Mouse (Mus musculus): ENCODE measurements around the gene Ggta1. TPM values are rescaled to one million over a fixed set of nuclear protein-coding genes. Genes with fewer than 3 reads are reported as not detected.

The Ggta1 gene
- total RNA-seq, 4 experiments from 2014 or later, result 8.8 to 14.1 (median 10.8) TPM

DNA sequence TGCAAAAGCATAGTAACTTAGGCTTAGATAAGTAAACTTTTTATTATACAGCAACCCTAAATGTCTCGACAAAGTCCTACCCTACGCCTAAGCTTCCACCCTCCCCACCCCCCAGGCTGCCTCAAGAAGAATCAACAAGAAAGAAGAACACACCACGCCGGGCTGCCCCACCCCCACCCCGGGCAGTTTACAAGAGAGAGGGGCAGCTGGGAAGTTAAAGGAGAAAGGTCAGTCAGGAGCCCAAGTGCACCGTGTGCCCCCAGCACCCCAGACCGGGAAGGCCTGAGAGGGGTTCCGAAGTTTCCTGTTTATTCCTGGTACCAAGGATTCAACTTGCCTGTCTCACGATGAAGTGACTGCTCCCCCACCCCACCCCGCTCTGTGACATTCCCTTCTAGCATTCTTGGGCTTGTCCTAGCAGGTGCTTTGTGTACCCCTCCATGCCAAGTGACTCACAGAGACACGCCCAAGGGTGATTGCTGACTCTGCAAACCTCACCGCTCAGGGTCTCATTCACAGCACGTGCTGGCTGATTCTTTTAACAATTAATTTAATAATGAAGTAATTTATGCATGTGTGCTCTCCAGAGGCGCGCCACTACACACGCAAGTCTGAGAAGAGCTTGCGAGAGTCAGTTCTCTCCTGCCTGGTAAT lies 27.6 kb upstream of the Ggta1 start:
- no peak for DNase-seq

DNA sequence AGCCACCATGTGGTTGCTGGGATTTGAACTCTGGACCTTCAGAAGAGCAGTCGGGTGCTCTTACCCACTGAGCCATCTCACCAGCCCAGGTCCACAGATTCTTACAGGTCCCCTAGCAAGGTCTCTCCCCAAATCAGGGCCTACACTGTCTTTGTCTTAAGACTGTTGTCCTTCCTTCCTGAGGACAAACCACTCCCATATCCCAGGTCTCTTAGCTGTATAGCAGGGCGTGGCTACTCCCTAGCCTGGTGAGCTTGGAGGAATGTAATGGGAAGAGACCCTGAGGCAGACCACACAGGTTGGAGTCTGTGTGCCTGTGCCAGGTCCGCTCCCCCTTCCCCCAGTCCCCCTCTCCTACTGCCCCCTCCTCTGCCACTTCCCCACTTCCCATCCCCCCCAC lies 24.7 kb upstream of the Ggta1 start:
- DNase-seq, result no peak

- no peak for DNase-seq
Measured at GRCm38 (mm10) chr2:35486981-35487655, 24.1 kb upstream of the Ggta1 start.

DNA sequence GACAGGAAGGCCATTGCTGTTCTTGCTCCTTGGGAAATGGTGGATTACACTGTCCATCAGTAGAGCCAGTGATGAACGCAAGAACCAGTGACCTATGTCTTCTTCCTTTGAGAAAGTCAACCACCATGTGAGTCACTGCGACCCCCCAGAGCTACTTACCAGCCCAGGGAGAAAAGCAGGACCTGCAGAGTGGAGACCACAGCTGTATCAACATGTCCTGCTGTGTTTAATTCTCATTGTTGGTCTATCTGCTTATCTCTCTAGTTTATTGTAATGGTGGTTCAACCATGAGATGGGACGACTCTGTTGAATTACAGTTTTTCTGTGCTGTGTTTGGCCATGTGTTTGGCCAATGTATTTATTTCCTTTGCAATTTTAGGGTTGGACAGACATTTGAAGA lies 21.1 kb upstream of the Ggta1 start:
- DNase-seq, result no peak

GRCm38 (mm10) chr2:35483402-35483801 lies 20.4 kb upstream of the Ggta1 start:
- DNase-seq, result no peak

DNA sequence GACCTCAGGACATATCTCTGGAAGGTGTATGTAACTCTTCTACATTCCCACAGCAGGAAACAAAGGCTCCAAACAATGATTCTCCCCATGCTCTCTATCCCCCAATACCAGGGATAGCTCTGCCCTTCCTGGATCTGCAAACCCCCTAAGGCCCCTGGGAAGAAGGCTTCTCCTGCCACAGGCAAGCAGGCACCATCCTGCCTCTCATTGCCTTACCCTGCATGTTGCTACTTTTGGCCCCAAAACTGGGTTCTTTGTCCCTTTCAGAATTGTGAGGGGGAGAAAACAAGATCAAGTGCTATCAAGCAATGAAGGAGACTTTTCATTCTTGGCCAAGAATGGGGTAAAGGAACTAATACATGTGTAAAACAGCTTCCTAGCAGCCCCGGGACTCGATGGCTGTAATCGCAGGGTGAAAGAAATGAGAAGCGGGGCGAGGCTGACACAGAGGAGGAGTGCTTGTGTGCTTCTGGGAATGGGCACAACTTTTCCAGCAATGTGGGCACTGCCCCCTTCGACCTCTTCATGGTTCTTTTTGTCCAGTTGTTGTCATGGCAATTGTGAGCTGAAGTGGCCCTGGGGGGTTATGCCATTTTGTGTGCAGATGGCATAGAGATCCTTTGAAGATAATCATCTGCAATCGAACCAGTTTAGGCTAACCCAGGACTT lies 18.4 kb upstream of the Ggta1 start:
- DNase-seq, result no peak

GRCm38 (mm10) chr2:35480073-35480472 lies 17.0 kb upstream of the Ggta1 start:
- no peak for DNase-seq

- no peak for DNase-seq
Measured at GRCm38 (mm10) chr2:35478812-35479122, 15.7 kb upstream of the Ggta1 start.

DNA sequence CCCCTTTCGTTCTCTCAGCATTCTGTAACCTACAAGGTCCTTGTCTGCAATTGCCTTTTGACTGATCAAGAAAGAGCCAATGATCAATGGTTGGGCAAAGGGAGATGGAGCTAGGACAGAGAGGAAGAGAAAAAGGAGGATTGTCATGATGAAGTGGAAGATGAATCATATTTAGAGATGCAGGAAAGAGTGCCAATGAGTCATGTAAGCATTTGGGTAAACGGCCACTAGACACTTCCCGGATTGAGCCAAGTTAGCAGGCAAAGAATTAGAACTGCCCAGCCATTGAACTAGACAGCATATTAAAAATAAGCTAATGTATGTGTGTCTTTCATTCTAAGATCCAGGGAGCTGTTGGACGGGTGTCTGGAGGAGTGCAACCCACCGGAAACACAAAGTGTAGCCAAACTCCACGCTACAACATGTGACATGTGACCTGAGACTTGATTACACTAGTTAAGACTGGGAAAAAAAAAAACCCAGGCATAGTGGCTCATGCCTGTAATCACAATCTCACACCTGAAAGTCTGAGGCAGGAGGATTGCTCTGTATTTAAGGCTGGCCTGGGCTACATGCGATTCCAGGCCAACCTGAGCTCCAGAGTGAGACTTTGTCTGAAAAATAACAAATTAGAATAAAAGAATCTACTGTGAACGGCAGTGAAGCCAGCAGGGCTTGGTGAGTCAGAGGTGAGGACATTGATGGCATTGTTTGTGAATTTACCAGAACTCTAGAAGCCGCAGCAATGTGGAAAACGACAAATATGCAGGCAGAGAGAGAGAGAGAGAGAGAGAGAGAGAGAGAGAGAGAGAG lies 15.2 kb upstream of the Ggta1 start:
- no peak for DNase-seq

DNA sequence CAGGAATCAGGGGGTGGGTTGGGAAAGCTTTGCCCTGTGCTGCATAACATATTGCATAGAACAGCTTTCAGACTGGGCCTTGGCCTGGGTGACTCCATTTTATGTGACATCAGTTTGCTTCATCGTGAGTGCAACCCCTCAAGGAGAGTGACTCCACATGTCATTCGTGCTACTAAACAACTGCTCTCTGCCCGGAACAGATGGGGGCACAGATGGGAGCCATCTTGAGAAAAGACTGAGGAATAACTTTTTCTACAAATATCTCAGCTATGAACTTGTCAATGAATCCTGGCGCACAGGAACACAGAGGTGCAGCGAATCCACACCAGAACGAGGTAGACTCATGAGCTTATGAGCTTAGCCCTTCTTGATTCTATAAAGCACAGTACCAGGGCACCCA lies 14.3 kb upstream of the Ggta1 start:
- no peak for DNase-seq

DNA sequence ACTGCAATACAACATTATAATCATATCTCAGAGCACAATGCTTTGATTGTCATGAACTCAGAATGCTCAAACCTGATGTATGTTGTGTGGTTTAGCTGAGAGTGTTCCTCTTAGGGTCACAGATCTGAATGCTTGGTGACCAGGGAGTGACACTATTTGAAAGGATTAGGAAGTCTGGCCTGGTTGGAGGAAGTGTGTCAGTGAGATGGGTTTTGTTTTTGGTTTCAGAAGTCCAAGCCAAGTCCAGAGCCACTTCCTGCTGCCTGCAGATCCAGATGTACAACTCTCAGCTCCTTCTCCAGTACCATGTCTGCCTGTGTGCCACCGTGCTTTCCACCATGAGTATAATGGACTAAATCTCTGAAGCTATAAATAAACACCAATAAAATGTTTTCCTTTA lies 11.9 kb upstream of the Ggta1 start:
- DNase-seq, result no peak

- DNase-seq, result no peak
Measured at GRCm38 (mm10) chr2:35469266-35469665, 6.2 kb upstream of the Ggta1 start.

DNA sequence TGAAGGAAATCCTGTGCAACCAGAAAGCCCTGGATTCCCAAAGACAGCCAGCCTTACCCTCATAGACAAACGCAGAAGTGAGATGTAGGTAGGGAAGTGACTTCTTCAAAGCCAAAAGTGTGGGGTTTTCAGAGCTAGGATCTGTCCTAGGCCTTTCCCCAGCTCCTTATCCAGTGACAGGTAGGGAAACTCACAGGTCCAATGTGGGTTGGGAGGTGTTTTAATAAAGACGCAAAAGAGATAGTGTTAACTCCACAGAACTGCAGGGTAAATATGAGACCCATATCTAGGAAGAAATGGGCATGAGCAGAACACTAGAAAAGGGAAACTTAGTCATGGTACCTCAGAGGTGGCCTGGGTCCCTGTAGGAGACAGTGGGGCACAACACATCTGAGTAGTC lies 5.2 kb upstream of the Ggta1 start:
- DNase-seq, result no peak

DNA sequence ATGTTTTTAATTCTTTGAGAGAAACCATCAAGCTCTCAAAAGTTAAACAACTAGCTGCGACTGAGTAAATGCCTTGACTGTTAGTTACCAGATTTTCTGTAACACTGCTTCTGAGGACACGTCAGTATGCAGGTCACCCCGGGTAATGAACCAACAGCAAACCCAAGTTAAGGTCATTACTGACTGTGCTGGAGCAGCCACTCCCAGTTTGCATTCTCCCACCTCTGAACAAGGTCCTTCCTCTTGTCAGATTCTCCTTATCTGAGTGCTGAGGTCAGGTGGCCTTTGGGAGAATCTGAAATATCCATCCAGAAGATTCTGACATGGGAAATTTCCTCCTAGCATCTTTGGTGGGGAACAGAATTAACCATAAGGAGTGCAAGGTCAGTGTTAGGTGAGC lies 4.8 kb upstream of the Ggta1 start:
- DNase-seq, result no peak

- DNase-seq, result no peak
Measured at GRCm38 (mm10) chr2:35465677-35466076, 2.6 kb upstream of the Ggta1 start.

DNA sequence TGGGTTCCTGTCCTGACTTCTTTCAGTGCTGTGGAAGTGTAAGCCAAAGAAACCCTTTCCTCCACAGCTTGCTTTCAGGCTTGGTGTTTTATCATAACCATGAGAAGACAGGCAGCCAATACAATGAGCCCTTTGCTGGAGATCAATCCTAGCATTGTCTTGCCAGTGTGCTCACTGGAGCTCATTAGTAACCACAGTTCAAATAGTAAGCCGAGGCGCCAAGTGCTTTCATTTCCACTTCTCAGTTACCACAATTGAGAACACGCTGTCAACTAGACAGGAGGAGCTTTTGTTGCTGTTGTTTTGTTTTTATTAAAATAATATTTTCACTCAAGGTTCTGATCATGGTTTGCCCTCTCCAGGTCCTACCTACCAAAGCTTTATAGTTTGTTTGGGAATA lies 1.5 kb upstream of the Ggta1 start:
- DNase-seq, result no peak

- no peak for DNase-seq
Measured at GRCm38 (mm10) chr2:35464089-35464534, 1.1 kb upstream of the Ggta1 start.

- DNase-seq, result no peak
Measured at GRCm38 (mm10) chr2:35463372-35464088, 499 bp upstream of the Ggta1 start.

DNA sequence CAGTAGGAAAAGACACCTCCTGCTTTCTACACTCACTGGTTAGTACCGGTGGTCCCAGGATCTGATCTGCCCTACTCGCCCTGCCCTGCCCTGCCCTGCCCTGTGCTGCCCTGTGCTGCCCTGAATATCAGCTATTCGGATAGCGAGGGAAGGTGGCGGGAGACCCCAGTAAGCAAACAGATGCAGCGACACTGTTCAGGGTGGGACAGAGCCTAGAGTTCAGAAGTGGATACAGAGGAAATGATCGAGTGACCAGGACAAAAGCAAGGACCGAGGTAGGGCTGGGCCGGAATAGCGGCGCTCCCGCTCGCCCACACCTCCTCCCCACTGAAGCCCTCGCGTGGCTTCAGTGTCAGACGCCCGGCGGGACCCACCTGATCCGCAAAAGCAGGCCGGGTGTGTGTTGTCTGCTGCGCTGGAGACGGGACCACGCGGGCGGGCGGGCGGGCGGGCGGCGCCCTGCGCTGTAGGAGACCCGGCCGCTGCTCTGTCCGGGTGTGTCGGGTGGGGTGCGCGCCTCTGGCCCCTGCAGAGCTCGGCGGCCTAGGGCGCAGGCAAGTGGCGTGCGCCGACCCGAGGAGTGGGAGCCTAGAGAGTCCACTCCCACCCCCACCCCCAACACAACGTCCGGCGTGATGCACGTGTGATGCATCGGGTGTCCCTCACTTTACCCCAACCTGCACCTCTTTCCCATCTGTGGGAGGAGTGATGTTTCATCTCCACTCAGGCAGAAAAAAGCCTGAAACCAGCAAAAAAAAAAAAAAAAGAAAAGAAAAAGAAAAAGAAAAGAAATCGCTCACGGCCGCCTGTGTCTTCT lies 852 bp downstream of the Ggta1 start:
- no peak for DNase-seq

- no peak for DNase-seq
Measured at GRCm38 (mm10) chr2:35461131-35461947, 1.7 kb downstream of the Ggta1 start.

Measured in adrenal gland, adult 8-10 months (tissue).